Mouse (Mus musculus) c-Kit-negative CD71-positive TER-119-positive erythroid progenitor cells, embryonic 14.5 days (primary cell): Measurements from ENCODE around the gene Osbpl9.

Source experiments
- DNase-seq: peaks from one replicate; pipeline ENCODE4 v3.0.0-alpha.2; 2013; ENCODE audit warnings: low read depth, low spot score

Osbpl9 gene

DNA sequence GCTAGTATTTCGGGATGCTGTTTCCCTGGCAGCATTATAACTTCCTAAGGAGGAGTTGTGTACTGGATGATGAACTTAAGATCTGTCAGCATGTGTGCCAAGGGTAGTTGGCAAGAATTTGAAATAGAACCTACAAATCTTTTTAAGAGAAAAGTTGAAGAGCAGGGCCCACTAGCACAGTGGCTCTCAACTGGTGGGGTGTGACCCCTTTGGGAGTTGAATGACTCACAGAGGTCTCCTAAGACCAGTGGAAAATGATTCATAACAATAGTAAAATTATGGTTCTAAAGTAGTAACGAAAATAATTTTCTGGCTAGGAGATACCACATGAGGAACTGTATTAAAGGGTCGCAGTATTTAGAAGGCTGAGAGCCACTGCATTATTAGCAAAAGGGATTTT lies 67.1 kb downstream of the Osbpl9 start:
- no peak for DNase-seq

DNA sequence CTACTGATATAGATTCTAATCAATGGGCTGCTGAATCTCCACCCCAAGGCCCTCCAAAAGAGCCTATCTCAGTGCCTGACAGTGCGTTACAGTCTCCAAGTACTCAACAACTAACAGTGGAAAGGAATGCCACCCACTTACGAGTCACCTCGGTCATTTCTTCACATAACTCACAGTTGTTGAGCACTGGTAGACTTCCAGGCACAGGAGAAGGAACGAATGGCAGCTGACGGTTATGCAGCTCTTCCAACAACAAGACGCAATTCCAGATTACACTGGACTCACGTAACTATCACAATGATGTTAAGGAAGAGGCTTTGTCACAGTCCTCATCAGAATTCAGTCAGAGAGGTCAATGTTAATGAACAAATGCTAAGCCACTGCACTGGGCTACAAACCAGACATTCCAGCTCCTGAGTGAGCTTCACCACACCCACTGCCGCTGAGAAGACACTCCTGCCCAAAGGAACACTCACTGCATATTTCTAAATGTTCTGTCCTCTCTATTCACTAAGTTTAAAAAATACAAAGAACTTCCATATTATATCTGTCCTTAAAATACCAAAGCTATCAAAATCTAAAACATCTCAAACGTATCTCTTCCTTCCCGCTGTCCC lies 70.7 kb downstream of the Osbpl9 start:
- DNase-seq: no peak

DNA sequence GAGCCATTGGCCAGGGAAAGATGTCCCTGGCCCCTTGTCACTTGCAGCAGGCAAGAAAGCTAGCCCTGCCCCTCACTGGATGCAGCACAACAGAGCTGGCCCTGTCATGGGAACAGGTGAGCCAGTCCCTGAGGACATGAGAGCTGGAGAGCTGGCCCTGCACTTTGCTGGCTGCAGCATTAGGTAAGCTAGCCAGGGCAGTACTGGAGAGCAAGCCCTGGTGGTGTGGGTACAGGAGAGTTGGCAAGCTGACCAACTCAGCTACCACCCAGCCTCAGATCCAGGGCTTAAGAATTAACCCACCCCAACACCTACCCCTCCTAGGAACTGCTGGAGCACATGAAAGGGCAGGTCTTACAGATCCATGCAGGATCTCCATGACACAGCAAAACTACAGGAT lies 73.1 kb downstream of the Osbpl9 start:
- no peak for DNase-seq

DNA sequence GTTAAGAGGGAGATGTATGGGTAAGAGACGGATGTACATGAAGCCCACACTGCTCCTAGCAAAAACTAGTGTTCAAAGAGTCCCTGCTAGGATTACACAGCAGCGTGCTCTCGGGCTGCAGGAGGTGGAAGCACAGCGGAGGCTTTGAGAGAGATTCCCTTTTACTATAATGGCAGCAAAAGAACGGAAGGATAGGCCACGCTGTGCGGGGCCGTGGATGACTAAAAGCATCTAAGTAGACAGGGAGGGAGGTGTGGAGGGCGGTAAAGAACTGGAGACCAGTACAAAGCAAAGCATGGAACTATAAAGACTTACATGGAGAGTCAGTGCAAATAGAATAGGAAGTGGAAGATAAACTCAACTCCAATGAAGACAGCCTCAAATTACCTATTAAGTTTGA lies 74.1 kb downstream of the Osbpl9 start:
- no peak for DNase-seq

DNA sequence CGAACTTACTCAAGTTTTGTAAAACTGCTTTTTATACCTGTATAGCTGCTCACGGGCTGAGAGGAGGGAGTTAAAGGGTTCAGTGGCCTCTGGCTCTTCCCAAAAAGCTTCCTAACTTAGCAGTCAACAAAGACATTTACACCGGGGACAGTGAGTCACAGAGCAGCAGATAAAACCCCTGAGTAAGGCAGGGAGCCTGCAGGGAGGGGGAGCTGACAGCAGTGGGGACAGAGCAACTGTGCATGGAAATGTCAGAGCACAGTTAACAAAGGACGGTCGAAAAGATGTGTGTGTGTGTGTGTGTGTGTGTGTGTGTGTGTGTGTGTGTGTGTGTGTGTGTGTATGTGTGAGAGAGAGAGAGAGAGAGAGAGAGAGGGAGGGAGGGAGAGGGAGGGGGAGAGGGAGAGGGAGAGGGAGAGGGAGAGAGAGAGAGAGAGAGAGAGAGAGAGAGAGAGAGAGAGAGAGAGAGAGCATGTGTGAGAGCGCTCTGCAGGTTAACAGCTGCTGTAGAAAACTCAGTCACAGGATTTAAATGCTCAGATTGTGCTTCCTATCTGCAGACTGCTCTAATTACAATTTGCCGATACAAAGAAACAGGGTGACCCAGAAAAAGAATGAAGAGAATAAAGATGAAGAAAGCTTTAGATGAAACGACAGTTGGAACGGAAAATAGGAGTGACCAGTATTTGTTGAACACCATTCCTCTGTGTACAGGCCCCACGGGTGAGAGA lies 75.1 kb downstream of the Osbpl9 start:
- DNase-seq: no peak

DNA sequence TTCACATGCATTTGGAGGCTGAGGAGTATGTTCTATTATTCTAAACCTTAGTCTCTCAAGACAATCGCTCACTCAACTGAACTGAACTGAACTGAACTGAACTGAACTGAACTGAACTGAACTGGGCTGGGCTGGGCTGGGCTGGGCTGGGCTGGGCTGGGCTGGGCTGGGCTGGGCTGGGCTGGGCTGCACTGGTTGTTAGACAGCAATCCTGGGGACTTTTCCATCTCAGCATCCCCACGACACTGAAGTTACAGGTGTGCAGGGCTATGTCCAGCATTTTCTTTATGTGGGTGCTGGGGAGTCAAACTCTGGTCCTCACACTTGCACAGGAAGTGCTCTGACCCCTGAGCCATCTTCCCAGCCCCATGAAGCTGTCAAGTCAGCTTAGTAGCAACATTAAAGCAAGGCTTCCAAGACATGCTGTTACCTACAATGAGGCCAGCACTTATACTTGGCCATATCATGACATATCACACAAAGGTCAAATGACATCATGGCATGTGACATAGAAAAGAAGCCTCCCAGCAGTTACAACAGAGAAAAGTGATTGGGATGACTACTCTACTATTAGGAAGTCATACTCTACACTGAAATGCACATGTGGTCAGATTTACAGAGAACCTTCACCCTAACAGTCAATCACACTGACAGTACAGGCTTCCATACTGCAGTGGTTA lies 76.2 kb downstream of the Osbpl9 start:
- DNase-seq: no peak

DNA sequence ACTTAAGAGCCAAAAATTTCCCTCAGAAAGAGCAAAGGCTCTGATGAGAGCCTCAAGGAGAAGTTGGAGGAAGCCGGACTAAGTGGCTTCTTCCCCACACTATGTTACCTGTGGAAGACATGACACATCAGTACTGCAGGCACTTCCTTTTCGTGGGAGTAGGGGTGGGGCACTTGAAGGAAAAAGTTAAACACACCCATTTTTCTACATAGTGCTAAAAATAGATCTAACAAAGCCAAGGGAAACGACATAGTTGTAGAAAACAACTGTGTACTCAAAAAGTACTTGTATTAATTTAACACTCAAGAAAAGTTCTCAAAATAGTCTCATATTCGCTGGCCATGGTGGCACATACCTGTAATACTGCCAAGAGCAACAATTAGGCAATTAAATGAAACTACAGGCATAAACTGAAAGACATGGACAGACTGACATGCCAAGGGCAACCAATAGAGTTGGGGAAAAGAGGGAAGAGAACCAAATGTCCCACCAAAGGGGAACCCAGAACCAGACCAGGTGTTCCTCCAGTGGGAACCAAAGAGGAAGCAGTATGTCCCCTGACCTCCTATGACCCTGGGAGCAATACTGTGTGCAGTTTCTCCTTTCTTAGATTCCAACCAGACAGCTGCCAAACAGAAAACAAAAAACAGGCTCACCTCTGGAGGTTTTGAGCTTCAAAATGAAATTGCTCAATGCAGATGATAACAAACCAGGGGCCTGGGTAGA lies 79.1 kb downstream of the Osbpl9 start:
- DNase-seq: no peak

DNA sequence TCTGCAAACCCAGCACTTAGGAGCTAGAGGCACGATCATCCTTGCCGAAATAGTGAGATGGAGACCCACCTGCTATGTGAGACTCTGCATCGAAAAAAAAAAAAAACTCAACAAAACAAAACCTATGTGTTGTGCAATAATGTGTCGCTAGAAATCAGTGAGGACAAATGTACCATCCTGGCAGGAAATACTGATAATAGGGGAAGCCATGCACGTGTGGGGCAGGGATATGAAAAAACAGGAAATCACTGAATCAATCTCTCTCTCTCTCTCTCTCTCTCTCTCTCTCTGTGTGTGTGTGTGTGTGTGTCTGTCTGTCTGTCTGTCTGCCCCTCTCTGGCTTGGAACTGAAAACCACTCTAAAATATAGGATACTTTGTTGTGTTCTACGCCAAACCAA lies 81.3 kb downstream of the Osbpl9 start:
- DNase-seq: no peak

DNA sequence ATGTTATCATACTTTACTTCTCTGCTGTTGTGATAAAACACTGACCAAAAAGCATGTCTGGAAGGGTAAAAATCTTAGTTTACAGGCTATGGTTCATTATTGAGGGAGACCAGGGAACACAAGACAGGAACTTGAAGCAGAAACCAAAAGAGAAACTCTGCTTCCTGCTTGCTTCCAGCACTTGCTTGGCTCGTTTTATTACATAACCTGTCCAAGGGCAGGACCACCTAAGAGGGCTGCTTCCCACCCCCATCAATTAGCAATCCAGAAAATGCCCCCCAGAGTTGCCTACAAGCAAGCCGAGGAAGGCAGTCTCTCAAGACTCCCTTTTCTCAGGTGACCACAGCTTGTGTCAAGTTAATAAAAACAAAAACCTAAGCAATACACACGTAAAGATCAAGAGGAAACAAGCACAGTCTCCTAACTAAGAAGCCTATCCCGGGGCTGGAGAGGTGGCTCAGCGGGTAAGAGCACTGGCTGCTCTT lies 82.4 kb downstream of the Osbpl9 start:
- no peak for DNase-seq

DNA sequence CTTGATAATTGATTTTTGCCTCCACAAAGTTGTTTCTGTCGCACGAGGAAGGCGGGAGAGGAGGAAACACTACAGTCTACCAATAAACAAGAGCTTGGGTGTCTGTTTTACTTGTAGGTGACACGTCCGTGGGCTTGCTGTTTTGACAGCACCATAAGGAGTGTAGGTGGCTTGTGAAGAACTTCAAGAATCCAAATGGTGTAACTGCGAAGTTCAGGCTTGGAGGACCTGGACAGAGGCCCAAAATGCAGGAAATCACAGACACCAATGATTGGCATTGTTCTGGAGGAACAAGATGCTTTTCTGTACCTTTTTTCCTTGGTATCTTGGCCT lies 83.8 kb downstream of the Osbpl9 start:
- DNase-seq: no peak

DNA sequence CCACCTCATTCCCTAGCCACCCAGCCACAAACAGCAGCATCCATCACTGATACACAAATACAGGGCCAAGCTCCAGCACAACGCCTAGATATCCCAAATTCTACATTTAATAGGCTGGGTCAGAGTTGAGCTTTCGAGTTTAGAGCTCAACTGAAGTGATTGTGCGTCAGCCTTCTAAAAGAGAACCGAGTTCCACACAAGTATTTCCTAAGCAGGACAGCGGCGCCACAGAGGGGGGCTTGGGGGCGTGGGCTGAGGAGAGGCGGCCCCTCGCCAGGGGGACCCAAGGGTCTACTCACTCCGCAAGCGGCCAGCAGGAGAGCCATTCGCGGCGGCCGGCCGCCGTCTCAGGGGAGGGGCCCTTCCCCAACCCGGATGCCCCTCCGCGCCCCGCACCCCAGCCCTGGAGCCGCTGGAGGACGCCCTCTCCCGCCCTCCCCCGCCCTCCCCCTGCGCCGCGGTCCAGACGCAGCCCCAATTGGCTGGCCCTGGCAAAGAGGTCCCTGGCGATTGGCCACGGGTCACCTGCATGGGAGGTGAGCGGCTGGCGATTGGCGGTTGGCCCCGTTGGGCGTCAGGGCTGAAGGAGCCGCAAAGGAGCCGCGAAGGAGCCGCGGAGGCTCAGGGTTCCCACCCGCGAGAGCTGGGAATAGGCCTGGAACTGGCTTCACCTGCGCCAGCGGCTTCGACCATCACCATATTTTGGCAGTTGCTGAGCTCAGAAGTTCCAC lies 84.3 kb downstream of the Osbpl9 start:
- DNase-seq: peak; percentile 81

DNA sequence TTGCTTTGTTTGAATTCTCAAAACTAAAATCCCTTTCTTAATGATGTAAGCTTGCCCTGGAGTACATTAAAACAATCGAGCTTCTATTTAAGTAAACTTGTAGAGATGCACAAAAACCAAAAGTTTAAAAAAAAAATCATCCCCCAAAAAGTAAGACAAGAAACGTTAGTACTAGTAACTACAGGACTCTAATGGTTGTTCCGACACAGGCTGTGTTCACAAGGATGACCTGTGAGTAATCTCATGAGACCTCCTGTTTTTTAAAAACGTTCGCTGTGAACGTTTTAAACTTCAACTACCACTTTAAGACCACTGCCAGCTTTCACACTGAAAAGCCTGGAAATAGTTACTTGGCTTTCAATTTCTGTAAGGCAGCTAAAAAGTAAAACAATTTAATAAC lies 85.1 kb downstream of the Osbpl9 start:
- no peak for DNase-seq

DNA sequence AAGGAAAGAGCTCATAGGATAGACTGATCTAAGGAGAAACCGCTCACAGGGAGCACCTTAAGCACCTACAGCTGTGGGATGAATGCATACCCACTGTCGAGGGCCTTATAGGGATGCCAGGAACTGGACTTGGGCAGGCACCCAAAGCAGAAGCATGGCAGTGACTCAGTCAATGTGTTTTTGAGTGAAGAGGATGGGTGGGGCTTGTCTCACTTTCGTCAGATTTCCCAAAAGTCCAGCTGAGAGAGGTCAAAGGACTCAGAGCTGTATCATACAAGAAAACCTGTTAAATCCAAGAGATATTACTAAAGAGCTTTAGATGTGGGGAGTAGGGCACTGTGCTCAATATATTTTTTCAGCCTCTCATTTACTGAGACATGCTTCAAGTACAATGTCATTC lies 85.6 kb downstream of the Osbpl9 start:
- no peak for DNase-seq

DNA sequence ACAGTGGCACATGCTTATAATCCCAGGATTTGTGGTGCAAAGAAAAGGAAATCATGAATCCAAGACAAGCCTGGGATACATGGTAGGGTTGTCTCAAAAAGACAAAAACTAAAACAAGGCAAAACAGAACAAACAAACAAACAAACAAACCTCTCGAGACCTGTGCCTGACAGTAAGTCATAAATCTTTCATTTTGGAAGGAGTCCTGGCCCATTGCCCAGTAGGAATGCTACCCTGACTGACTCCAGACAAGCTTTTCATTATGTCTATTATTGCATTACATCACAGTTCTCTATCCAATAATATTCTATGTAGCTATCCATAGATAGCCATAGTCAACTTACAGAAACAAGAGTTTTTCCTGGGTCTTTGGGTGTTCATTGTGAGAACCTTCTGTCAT lies 86.3 kb downstream of the Osbpl9 start:
- DNase-seq: no peak

DNA sequence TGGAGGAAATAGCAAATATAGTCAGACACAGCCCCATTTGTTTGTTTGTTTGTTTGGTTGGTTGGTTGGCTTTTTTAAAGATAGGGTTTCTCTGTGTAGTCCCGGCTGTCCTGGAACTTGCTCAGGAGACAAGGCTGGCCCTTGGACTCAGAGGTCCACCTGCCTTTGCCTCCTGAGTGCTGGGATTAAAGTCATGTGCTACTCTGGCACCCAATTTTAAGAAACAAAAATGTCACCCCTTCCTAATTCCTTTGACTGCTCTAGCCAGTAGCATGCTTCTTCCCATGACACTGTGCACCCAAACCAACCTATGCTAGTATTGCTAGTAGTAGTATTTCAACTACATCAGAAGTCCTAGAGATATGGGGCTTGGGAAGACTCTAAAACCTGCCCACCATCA lies 87.8 kb downstream of the Osbpl9 start:
- DNase-seq: no peak

DNA sequence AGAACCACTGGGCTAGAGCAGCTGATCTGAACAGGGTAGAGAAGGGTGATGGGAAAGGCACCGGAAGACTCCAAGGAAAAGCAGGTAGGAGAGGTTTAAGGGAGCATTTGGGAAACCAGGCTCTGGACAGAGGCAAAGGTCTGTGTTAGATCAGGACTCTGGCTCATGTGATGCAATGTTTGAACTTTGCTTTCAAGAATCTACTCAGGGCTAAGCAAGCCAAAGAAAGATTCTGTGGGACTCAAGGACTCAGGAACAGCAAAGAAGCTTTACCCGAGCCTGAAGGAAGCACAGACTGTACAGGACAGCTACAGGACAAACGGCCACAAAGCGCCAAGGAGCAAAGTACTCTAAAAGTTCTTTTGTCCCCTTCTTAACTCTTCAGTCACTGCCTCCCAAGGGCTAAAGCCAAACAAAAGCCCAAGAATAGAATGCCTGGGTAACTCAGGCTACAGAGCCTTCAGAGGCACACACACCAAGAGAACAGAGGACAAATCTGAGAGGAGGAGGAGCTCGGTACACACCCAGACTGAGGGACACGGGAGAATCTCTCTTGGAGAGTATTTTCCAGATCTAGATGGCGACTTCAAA lies 89.1 kb downstream of the Osbpl9 start:
- no peak for DNase-seq

DNA sequence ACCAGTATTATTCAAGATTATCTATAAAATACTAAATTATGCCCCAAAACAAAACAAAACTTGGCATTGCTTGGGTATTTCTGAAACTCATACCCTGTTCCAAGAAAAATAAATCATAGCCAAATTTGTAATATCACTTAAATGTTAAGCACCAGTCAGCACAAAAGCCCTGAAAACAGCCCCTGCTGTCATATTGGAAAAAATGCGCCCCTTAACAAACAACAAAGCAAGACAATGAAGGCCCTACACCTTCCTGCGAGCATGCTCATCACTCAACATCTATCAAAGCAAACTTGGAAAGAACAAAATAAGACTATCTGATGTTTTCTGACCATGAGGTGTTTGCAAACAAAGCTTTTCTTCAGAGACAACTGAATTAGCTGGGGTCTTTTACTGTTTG lies 91.1 kb downstream of the Osbpl9 start:
- DNase-seq: no peak

DNA sequence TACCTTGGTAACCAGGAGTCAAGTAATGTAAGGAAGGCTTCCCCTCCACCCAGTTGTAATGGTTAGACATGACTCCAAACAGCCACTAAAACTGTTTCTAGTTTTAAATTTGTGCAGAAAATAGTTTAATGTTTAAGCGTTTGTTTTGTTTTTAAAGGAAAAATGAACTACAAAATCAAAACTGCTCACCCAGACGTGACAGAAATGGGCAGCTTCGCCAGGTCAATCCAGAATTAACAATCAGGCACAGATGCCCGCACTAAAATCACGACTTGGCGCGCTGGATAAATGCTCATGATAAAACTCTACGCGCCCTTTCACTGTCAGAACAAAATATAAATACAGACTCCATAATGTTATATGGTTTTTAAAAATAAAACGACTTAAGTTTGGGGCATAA lies 92.4 kb downstream of the Osbpl9 start:
- DNase-seq: no peak

DNA sequence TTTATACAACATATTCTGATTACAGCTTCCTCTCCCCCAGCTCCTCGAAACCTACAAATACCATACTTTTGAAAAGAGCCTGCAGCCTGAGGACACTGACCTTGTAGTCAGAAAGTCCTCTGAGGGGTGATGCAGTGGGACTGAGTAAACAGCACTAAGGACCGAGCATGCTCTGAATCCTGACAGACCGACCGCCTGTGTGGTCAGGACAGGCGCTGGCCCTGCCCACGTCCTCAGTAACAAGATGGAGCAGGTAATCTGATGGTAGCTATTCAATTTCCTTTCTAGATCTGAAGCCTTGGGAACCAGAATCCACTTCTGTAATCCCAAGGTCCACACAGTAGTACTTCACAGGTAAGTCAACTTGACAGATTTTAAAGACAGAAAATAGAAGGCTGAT lies 93.1 kb downstream of the Osbpl9 start:
- DNase-seq: no peak

DNA sequence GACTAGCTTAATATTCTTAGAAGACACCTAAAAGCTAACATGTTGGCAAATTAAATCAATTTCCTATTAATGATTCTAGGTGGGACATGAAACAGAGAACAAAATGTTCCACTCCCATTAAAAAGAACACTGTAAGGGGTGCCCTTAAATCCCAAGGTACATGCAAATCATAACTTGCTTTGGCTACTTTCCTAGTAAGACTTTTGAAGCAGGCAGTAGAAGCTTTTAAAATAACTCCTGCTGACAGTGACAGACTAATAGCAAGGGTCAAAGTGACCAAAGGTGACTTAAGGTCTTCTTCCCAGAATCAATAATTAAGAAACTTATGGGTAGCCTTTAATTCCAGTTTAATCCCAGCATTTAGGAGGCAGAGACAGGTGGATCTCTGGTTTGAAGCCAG lies 95.5 kb downstream of the Osbpl9 start:
- no peak for DNase-seq

DNA sequence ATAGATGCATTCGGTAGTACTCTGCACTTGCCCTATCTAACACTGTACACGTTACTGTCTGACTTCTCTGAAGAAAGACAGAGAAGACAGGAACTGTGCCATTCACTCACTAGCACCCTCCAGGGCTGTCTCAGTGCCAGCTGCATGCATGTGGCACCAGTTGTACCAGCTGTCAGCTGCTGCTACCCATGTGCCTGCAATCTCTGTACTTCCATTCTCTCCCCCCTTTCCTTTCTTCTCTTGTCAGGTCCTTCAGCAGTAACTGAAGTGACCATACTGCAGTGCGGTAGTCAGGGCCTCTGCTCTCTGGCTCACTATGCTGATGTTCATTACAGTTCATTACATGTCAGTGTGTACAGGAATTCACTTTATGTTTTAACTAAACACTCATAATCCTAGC lies 96.0 kb downstream of the Osbpl9 start:
- no peak for DNase-seq
